Mouse (Mus musculus) olfactory bulb, adult 2 months (tissue): Measurements from ENCODE around the gene Erbb4. TPM values are rescaled to one million over a fixed set of nuclear protein-coding genes. Genes with fewer than 3 reads are reported as not detected.

Experiments
- H3K27ac ChIP-seq: fragments of 200-500 bp; 2 replicates; pipeline ENCODE4 v1.5.1; 2012; ENCODE audit warnings: low read depth, low read length; ENCODE audit not compliant: insufficient read depth
- H3K4me1 ChIP-seq: fragments of 200-500 bp; 2 replicates; pipeline ENCODE4 v1.6.1; 2012; ENCODE audit warnings: low read length; ENCODE audit not compliant: control insufficient read depth, insufficient read depth
- H3K4me3 ChIP-seq: fragments of 200-500 bp; 2 replicates; pipeline ENCODE4 v1.5.1; 2012; ENCODE audit warnings: mild to moderate bottlenecking, low read depth, low read length, moderate library complexity; ENCODE audit not compliant: insufficient read depth
- CTCF ChIP-seq: fragments of 200-500 bp; IDR thresholded peaks from 2 replicates; pipeline ENCODE4 v1.5.1; 2012; ENCODE audit warnings: low read depth, mild to moderate bottlenecking, low read length, moderate library complexity; ENCODE audit not compliant: insufficient read depth
- POLR2A ChIP-seq: fragments of 200-500 bp; IDR thresholded peaks from 2 replicates; pipeline ENCODE4 v1.6.1; 2012; ENCODE audit warnings: mild to moderate bottlenecking, low read depth, low read length, moderate library complexity; ENCODE audit not compliant: insufficient read depth
- WGBS: fragments of 180-500 bp; shearing (Covaris S2); methylation state at CpG from one replicate; pipeline ENCODE4 v1.1.7; 2018; 5-methylcytosine and 5-hydroxymethylcytosine counted together
- polyA plus RNA-seq: library from polyadenylated mRNA; stranded (reverse); fragments of >200 nt; gene quantifications from 2 replicates; pipeline ENCODE4 v1.2.4, GENCODE M21; 2012; ENCODE audit warnings: low replicate concordance; ENCODE audit not compliant: missing spikeins, insufficient read depth, insufficient read length

Erbb4 gene
- polyA plus RNA-seq, 1 experiment: not detected

- no peak overlapping the region for H3K27ac ChIP-seq
- H3K4me1 ChIP-seq: no peaks in the 10 kb centered on the region
- WGBS: 75% methylated on average over 5 of the region's 5 CpGs
- TF ChIP-seq POLR2A (no peak), CTCF (no peak)
- no peak overlapping the region for H3K4me3 ChIP-seq
Observed at GRCm38 (mm10) chr1:68973355-68974127, 134.3 kb downstream of the Erbb4 start.

- TF ChIP-seq CTCF (no peak), POLR2A (no peak)
- no peak overlapping the region for H3K27ac ChIP-seq
- H3K4me3 ChIP-seq: no peak overlapping the region
- no peaks in the 10 kb centered on the region for H3K4me1 ChIP-seq
Observed at GRCm38 (mm10) chr1:68964127-68964526, 143.7 kb downstream of the Erbb4 start.

- Histone ChIP-seq H3K27ac (no peak overlapping the region), H3K4me3 (no peak overlapping the region), H3K4me1 (no peaks in the 10 kb centered on the region)
- TF ChIP-seq POLR2A (no peak), CTCF (no peak)
- WGBS: 32% methylated on average over 2 of the region's 2 CpGs
Observed at GRCm38 (mm10) chr1:68961365-68962116, 146.3 kb downstream of the Erbb4 start.

- Histone ChIP-seq H3K27ac (no peak overlapping the region), H3K4me3 (no peak overlapping the region), H3K4me1 (no peaks in the 10 kb centered on the region)
- 77% methylated on average over 4 of the region's 4 CpGs for WGBS
- TF ChIP-seq POLR2A (no peak), CTCF (no peak)
Observed at GRCm38 (mm10) chr1:68956766-68957533, 150.9 kb downstream of the Erbb4 start.

- 75% methylated on average over 2 of the region's 2 CpGs for WGBS
- TF ChIP-seq CTCF (no peak), POLR2A (no peak)
- Histone ChIP-seq H3K27ac (no peak overlapping the region), H3K4me3 (no peak overlapping the region), H3K4me1 (no peaks in the 10 kb centered on the region)
Observed at GRCm38 (mm10) chr1:68955482-68955881, 152.4 kb downstream of the Erbb4 start.

GRCm38 (mm10) chr1:68943141-68943540 is 164.7 kb downstream of the Erbb4 start:
- no peak for TF ChIP-seq POLR2A
- TF ChIP-seq CTCF: no peak
- no peak overlapping the region for H3K27ac ChIP-seq
- WGBS: 85% methylated on average over 2 of the region's 2 CpGs
- H3K4me1 ChIP-seq: no peaks in the 10 kb centered on the region
- no peak overlapping the region for H3K4me3 ChIP-seq

GRCm38 (mm10) chr1:68934804-68935203 is 173.1 kb downstream of the Erbb4 start:
- H3K4me1 ChIP-seq: no peaks in the 10 kb centered on the region
- H3K4me3 ChIP-seq: no peak overlapping the region
- TF ChIP-seq CTCF (no peak), POLR2A (no peak)
- no peak overlapping the region for H3K27ac ChIP-seq

- TF ChIP-seq CTCF (no peak), POLR2A (no peak)
Observed at GRCm38 (mm10) chr1:68933330-68934065, 174.4 kb downstream of the Erbb4 start.

More at GRCm38 (mm10) chr1:68933330-68934065, 174.4 kb downstream of the Erbb4 start:
- H3K27ac ChIP-seq: no peak overlapping the region
- WGBS: 82% methylated on average over 3 of the region's 3 CpGs
- no peaks in the 10 kb centered on the region for H3K4me1 ChIP-seq
- no peak overlapping the region for H3K4me3 ChIP-seq
